Mouse (Mus musculus): ENCODE results near the gene Sgca. TPM values are rescaled to one million over a fixed set of nuclear protein-coding genes. Genes with fewer than 3 reads are reported as not detected.
"Not testable (repeated sequence)": the region's sequence is repeated elsewhere in the genome, so short reads cannot be mapped to it uniquely, and the experiment has no call there.

Gene Sgca
- total RNA-seq (2021), result under 1 TPM in 1 of 2 experiments, not detected in 1; 0.35 TPM
- long read RNA-seq, experiment 1, result 0 reads
- long read RNA-seq, experiment 2, partial matches to known transcripts, result 0 of 1 reads
- long read RNA-seq, experiment 2, other reads (novel, unspliced or antisense), result 1 of 1 reads

- TF ChIP-seq CTCF (IDR thresholded peaks at IDR 0.05), result no peak
- H3K27ac ChIP-seq, result no peak within 1 kb of the TSS
- intact Hi-C loops (cut with DNase I), result loop anchor here (5.0 kb wide), 1 partner anchor 66 kb away; the partner anchor contains the start of gene Pdk2
- no peak within 1 kb of the TSS for H3K4me3 ChIP-seq
- DNase-seq (ENCODE audit: extremely low spot score in 1 of 2, low spot score in 2 of 2), result no peak
Measured at GRCm38 (mm10) chr11:94976199-94976598, at the start of gene Sgca. Gene Sgca, minus strand, starts transcription at chr11:94976327.

- Histone ChIP-seq H3K4me3 (no peak overlapping the region), H3K27ac (no peak overlapping the region)
- no peak for TF ChIP-seq CTCF (IDR thresholded peaks at IDR 0.05)
- intact Hi-C loops (cut with DNase I), result no loop called here
- no peak for DNase-seq (ENCODE audit: extremely low spot score in 1 of 2, low spot score in 2 of 2)
Measured at GRCm38 (mm10) chr11:95025227-95026012, 49.3 kb upstream of the Sgca start.

- Histone ChIP-seq H3K27ac (peak overlapping the region; percentile 38; the same call in 1 of the 2 replicates), H3K4me3 (no peak overlapping the region)
- intact Hi-C loops (cut with DNase I), result no loop called here
- DNase-seq (ENCODE audit: extremely low spot score in 1 of 2, low spot score in 2 of 2), result peak; percentile 50 to 52
- no peak for TF ChIP-seq CTCF (IDR thresholded peaks at IDR 0.05)
Measured at GRCm38 (mm10) chr11:95024439-95025184, 48.5 kb upstream of the Sgca start.

GRCm38 (mm10) chr11:95023481-95023880 is 47.4 kb upstream of the Sgca start:
- no peak overlapping the region for H3K4me3 ChIP-seq
- intact Hi-C loops (cut with DNase I), result no loop called here
- no peak overlapping the region for H3K27ac ChIP-seq
- no peak for DNase-seq (ENCODE audit: extremely low spot score in 1 of 2, low spot score in 2 of 2)
- TF ChIP-seq CTCF (IDR thresholded peaks at IDR 0.05), result no peak

- intact Hi-C loops (cut with DNase I), result no loop called here
- H3K4me3 ChIP-seq, result no peak overlapping the region
- DNase-seq (ENCODE audit: extremely low spot score in 1 of 2, low spot score in 2 of 2), result no peak
- peak; percentile 47 for TF ChIP-seq CTCF (IDR thresholded peaks at IDR 0.05)
- H3K27ac ChIP-seq, result no peak overlapping the region
Measured at GRCm38 (mm10) chr11:95022237-95022992, 46.3 kb upstream of the Sgca start.

- intact Hi-C loops (cut with DNase I), result no loop called here
- DNase-seq (ENCODE audit: extremely low spot score in 1 of 2, low spot score in 2 of 2), result no peak
- no peak overlapping the region for H3K27ac ChIP-seq
- no peak for TF ChIP-seq CTCF (IDR thresholded peaks at IDR 0.05)
- no peak overlapping the region for H3K4me3 ChIP-seq
Measured at GRCm38 (mm10) chr11:95015484-95015883, 39.4 kb upstream of the Sgca start.

GRCm38 (mm10) chr11:95012487-95012886 is 36.4 kb upstream of the Sgca start:
- TF ChIP-seq CTCF (IDR thresholded peaks at IDR 0.05), result no peak
- Histone ChIP-seq H3K4me3 (no peak overlapping the region), H3K27ac (no peak overlapping the region)
- no peak for DNase-seq (ENCODE audit: extremely low spot score in 1 of 2, low spot score in 2 of 2)
- intact Hi-C loops (cut with DNase I), result no loop called here

- intact Hi-C loops (cut with DNase I), result no loop called here
- H3K4me3 ChIP-seq, result no peak overlapping the region
- H3K27ac ChIP-seq, result no peak overlapping the region
- no peak for TF ChIP-seq CTCF (IDR thresholded peaks at IDR 0.05)
- DNase-seq (ENCODE audit: extremely low spot score in 1 of 2, low spot score in 2 of 2), result no peak
Measured at GRCm38 (mm10) chr11:95012075-95012474, 35.9 kb upstream of the Sgca start.

GRCm38 (mm10) chr11:95011416-95011815 is 35.3 kb upstream of the Sgca start:
- no peak for DNase-seq (ENCODE audit: extremely low spot score in 1 of 2, low spot score in 2 of 2)
- TF ChIP-seq CTCF (IDR thresholded peaks at IDR 0.05), result no peak
- intact Hi-C loops (cut with DNase I), result no loop called here
- Histone ChIP-seq H3K4me3 (no peak overlapping the region), H3K27ac (no peak overlapping the region)

GRCm38 (mm10) chr11:95010841-95011403 is 34.8 kb upstream of the Sgca start:
- H3K4me3 ChIP-seq, result 0 out of 2 replicates have a peak overlapping the region, but pooled peaks have one; percentile 26
- intact Hi-C loops (cut with DNase I); H3K27ac ChIP-seq; DNase-seq (ENCODE audit: extremely low spot score in 1 of 2, low spot score in 2 of 2): not testable (repeated sequence)

- Histone ChIP-seq H3K4me3 (peak overlapping the region; percentile 54), H3K27ac (peak overlapping the region; percentile 57)
- TF ChIP-seq CTCF (IDR thresholded peaks at IDR 0.05), result no peak
- intact Hi-C loops (cut with DNase I), result no loop called here
- DNase-seq (ENCODE audit: extremely low spot score in 1 of 2, low spot score in 2 of 2), result no peak
Measured at GRCm38 (mm10) chr11:95010141-95010739, 34.1 kb upstream of the Sgca start.

All from left cerebral cortex, adult 2 months (tissue).